Mouse (Mus musculus) C2C12 (cell line): Measurements from ENCODE around the gene Gm266. TPM values are rescaled to one million over a fixed set of nuclear protein-coding genes. Genes with fewer than 3 reads are reported as not detected.
"Not testable (repeated sequence)": the region's sequence is repeated elsewhere in the genome, so short reads cannot be mapped to it uniquely, and the experiment has no call there.

Source experiments
- H3K27me3 ChIP-seq: one replicate; pipeline ENCODE4 v1.6.1; 2011; ENCODE audit not compliant: control insufficient read depth, insufficient read depth, insufficient read length
- H3K36me3 ChIP-seq: one replicate; pipeline ENCODE4 v1.6.1; 2011; ENCODE audit not compliant: control insufficient read depth, insufficient read depth
- H3K4me3 ChIP-seq: one replicate; pipeline ENCODE4 v1.5.1; 2011; ENCODE audit warnings: mild to moderate bottlenecking, control low read depth; ENCODE audit not compliant: poor library complexity, insufficient read depth, severe bottlenecking
- H3K79me2 ChIP-seq: one replicate; pipeline ENCODE4 v1.6.1; 2011; ENCODE audit not compliant: control insufficient read depth, insufficient read depth
- H3K79me3 ChIP-seq: one replicate; pipeline ENCODE4 v1.6.1; 2011; ENCODE audit warnings: low read depth, control low read depth
- H3ac ChIP-seq: one replicate; pipeline ENCODE3; 2011; ENCODE audit warnings: low read depth; ENCODE audit not compliant: control insufficient read depth, insufficient read length
- CEBPB ChIP-seq: IDR thresholded peaks from one replicate; pipeline ENCODE4 v1.6.1; 2011; ENCODE audit warnings: low read depth, mild to moderate bottlenecking, control low read depth, moderate library complexity
- CTCF ChIP-seq: IDR thresholded peaks from one replicate; pipeline ENCODE4 v1.5.1; 2011; ENCODE audit not compliant: control insufficient read depth, insufficient read depth, insufficient read length
- FOSL1 ChIP-seq: IDR thresholded peaks from one replicate; pipeline ENCODE4 v1.8.0; 2011; ENCODE audit warnings: mild to moderate bottlenecking, low read length; ENCODE audit not compliant: poor library complexity, insufficient read depth, severe bottlenecking
- MAX ChIP-seq: IDR thresholded peaks from one replicate; pipeline ENCODE4 v1.6.1; 2011; ENCODE audit warnings: mild to moderate bottlenecking, control low read depth
- MYOD1 ChIP-seq: IDR thresholded peaks from one replicate; pipeline ENCODE4 v1.6.1; 2011; ENCODE audit warnings: low read depth; ENCODE audit not compliant: control insufficient read depth, insufficient read length
- MYOG ChIP-seq: IDR thresholded peaks from one replicate; pipeline ENCODE4 v1.6.1; 2011; ENCODE audit not compliant: control insufficient read depth, insufficient read length; ENCODE audit errors: extremely low read depth
- USF1 ChIP-seq: IDR thresholded peaks from one replicate; pipeline ENCODE4 v1.6.1; 2011; ENCODE audit warnings: low read depth, mild to moderate bottlenecking, control low read depth, moderate library complexity
- polyA plus RNA-seq: library from polyadenylated mRNA; unstranded; fragments of >200 nt; fragmentation: generic; extraction: Trizol; gene quantifications from one replicate; pipeline ENCODE4 v1.2.1, GENCODE M21; 2012; ENCODE audit warnings: missing spikeins

The Gm266 gene
- polyA plus RNA-seq, 1 experiment: 2.1 TPM

DNA sequence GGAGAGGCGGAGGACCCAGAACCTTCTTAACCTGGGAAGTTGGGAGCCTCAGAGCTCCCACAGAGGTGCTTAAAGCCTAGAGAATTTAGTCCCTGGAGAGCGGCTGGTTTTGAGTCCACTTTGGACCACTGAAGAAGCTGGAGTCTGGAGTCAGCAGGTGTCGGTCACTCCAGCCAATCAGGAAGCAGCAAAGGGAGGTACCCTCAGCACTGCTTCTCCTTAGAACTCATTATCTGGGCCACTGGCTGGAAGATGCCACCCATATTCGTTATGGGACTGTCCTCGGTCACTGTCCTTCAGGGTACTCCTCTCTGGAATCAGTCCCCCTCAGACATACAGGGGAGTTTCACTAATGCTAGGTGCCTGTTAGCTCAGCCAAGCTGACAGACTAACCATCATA lies 30.3 kb upstream of the Gm266 start:
- H3K79me2 ChIP-seq: no peaks in the 10 kb centered on the region
- no peak overlapping the region for H3K4me3 ChIP-seq
- TF ChIP-seq CEBPB: no peak
- no peak for TF ChIP-seq FOSL1
- no peak for TF ChIP-seq MAX
- TF ChIP-seq CTCF: no peak
- TF ChIP-seq USF1: no peak
- TF ChIP-seq MYOG: no peak
- no peak for TF ChIP-seq MYOD1
- H3ac ChIP-seq: no peak overlapping the region
- no peaks in the 10 kb centered on the region for H3K36me3 ChIP-seq
- H3K27me3 ChIP-seq: peaks cover 3% of the 10 kb centered on the region
- H3K79me3 ChIP-seq: no peaks in the 10 kb centered on the region

DNA sequence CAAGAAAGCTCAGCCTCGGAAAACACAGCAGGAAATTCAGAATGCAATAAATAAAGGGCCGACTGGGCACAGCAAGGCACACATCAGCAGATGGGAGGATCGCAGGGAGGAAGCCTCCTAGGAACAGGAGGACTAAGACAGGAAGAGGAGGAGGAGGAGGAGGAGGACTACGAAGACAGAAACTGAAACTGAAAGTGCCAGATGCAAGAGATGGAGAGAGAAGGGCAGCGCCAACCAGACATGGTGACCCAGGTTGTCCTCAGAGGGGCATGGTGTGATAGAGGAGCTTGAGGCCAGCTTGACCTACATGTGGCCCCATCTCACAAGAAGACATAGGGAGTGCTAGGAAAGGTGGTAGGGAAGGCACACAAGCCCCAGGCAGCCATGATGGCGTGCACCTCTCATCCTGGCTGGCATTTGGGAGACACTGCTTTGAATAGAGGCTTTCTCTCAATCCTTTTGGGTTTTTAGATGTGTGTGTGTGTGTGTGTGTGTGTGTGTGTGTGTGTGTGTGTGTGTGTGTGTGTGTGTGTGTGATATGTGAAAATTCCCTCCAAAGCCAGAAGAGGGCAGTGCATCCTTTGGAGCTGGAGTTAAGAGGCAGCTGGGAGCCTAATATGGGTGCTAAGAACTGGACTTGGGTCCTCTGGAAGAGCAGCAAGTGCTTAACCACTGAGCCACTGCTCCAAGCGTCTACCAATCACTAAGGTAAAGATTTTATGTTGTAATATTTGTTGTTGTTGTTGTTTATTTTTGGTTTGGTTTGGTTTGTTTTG lies 29.4 kb upstream of the Gm266 start:
- Histone ChIP-seq H3ac (no peak overlapping the region), H3K4me3 (no peak overlapping the region), H3K27me3 (peaks cover 3% of the 10 kb centered on the region), H3K36me3 (no peaks in the 10 kb centered on the region), H3K79me2 (no peaks in the 10 kb centered on the region), H3K79me3 (no peaks in the 10 kb centered on the region)
- TF ChIP-seq MYOD1 (no peak), CTCF (no peak), CEBPB (no peak), USF1 (no peak), FOSL1 (no peak), MYOG (no peak), MAX (no peak)

DNA sequence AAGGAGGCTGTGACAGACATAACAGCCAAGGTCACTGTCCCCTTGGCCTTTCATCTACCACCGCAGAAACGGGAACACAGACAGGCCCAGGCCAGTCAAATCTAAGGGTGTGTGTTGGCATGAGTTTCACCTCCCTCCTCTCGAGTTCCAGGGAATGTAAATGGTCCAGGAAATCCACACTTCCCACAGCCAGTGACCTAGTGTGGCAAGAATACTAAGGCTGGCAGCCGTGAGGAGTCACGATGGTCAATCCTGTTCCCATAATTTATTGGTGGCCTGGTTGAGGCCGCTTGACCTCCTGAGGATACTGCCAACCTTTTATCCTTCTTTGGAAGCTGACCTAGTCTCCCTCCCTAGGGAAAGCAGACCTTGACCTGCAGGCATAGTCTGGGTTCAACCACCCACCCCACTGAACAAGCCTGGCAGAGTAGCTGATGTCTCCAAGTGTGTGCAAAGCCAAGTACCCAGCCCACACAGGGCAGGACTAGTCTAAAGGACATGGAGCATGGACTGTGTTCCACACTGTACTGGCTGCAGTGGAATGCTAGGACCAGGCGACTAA lies 28.7 kb upstream of the Gm266 start:
- Histone ChIP-seq H3K4me3 (no peak overlapping the region), H3K79me3 (no peaks in the 10 kb centered on the region), H3K79me2 (no peaks in the 10 kb centered on the region), H3ac (no peak overlapping the region), H3K36me3 (no peaks in the 10 kb centered on the region), H3K27me3 (no peaks in the 10 kb centered on the region)
- no peak for TF ChIP-seq FOSL1
- no peak for TF ChIP-seq CTCF
- TF ChIP-seq MAX: no peak
- no peak for TF ChIP-seq CEBPB
- no peak for TF ChIP-seq MYOG
- TF ChIP-seq USF1: no peak
- no peak for TF ChIP-seq MYOD1

DNA sequence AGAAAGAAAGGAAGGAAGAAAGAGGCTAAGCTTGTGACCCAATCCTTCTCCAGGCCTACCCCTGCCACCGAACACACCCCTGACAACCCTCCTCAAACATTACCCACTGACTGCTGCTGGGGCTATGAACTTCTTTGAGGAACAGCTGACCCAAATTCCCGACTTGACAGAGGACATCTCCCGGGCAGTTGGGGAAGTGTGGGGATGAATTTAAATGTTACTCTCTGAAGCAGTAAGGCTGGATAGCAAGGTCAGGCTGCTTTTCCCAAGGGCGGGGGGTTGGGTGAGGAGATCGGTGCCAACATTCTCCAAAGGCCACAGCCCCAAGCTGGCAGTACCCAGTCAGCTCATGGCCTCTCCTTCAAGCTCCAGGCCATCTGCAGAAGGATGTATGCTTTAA lies 28.1 kb upstream of the Gm266 start:
- no peak overlapping the region for H3ac ChIP-seq
- H3K79me3 ChIP-seq: no peaks in the 10 kb centered on the region
- H3K79me2 ChIP-seq: no peaks in the 10 kb centered on the region
- H3K4me3 ChIP-seq: no peak overlapping the region
- no peak for TF ChIP-seq FOSL1
- no peaks in the 10 kb centered on the region for H3K36me3 ChIP-seq
- no peaks in the 10 kb centered on the region for H3K27me3 ChIP-seq

DNA sequence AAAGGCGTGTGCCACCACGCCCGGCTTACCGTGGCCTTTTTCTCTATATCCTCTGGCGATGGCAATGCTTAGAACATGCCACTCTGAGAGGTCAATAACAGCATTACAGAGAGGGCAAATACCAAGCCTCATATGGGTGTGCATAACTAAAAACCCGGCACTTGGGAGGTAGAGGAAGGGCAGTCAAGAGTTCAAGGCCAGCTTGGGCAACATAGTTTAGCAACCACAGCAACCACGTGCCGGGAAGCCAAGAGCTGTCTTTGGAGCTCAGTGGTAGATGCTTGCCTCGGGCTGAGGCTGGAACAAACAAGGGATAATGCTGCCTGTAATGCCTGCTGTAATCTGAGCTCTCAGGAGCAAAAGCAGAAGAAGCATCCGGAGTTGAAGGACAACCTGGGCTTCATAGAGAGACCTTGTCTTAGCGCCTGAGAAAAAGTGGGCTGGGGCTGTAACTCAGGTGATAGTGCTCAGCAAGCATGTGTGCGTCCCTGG lies 27.0 kb upstream of the Gm266 start:
- Histone ChIP-seq H3K79me3 (no peaks in the 10 kb centered on the region), H3ac (no peak overlapping the region), H3K79me2 (no peaks in the 10 kb centered on the region), H3K4me3 (no peak overlapping the region), H3K27me3 (no peaks in the 10 kb centered on the region), H3K36me3 (no peaks in the 10 kb centered on the region)
- no peak for TF ChIP-seq FOSL1
- TF ChIP-seq CTCF: no peak
- no peak for TF ChIP-seq USF1
- no peak for TF ChIP-seq CEBPB
- no peak for TF ChIP-seq MYOD1
- no peak for TF ChIP-seq MYOG
- no peak for TF ChIP-seq MAX

DNA sequence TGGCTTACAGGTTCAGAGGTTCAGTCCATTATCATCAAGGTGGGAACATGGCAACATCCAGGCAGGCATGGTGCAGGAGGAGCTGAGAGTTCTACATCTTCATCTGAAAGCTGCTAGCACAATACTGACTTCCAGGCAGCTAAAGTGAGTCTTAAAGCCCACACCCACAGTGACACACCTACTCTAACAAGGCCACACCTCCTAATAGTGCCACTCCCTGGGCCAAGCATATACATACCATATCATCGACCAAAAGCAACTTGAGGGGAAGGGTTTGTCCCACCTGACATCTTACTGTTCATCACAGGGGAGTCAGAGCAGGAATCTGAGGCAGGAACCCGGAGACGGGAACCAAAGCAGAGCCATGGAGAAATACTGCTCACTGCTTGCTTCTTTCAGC lies 22.8 kb upstream of the Gm266 start:
- H3K36me3 ChIP-seq, H3K27me3 ChIP-seq, H3K79me3 ChIP-seq, H3ac ChIP-seq, H3K79me2 ChIP-seq, H3K4me3 ChIP-seq: not testable (repeated sequence)
